In the genomic region with DNA sequence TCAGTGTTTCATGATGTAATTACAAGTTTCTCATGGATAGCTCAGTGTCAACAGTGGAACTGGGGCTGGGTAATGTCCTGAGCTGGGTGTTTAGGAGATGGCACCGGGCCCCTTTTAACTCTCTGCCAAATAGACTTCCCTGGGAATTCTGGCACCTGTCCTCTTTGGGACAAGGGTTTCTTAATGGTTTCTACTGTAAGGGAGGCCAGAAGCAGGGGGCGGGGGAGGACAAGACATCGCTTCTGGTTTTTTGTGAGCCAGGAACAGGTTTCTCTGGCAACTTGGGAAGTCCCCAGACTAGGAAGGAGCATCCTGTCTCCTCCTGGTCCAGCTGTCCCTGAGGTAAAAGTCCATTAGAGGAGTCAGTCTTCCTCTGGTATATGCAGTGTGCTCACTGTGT, we compare ENCODE assay signal across 7 mouse cellular contexts.
"Had no signal": no experiment of that assay in that cellular context is flagged by ENCODE, and none has a peak within 500 bp of the region (broad histone marks: within the 10 kb centered on the region; RNA-seq: fewer than 3 reads in every experiment).

No protein-coding gene starts in this region.

- DNase-seq: kidney, postnatal 25 days; liver; liver, embryonic 13.5 days; liver, postnatal 0 days; right cerebral cortex, postnatal 14 days; thymus, postnatal 4 days had no signal

- ATAC-seq: liver, postnatal 0 days; midbrain, embryonic 13.5 days had no signal
